Mouse (Mus musculus) liver, embryonic 14.5 days (tissue): ENCODE results near the gene Lcp1.

Source experiments
- CTCF ChIP-seq: IDR thresholded peaks from 2 replicates; pipeline ENCODE4 v1.5.1; 2016; ENCODE audit warnings: antibody characterized with exemption, low read depth, control low read depth
- EP300 ChIP-seq: IDR thresholded peaks from 2 replicates; pipeline ENCODE4 v1.6.1; 2016; ENCODE audit warnings: antibody characterized with exemption, low read depth

- no peak for TF ChIP-seq CTCF
- TF ChIP-seq EP300: no peak
Observed at GRCm38 (mm10) chr14:75227453-75228084, 96.7 kb downstream of the Lcp1 start.
